Mouse (Mus musculus): ENCODE results near the gene H2-T3. TPM values are rescaled to one million over a fixed set of nuclear protein-coding genes. Genes with fewer than 3 reads are reported as not detected.
A peak's percentile ranks its signal among the peaks of the same experiment; 100 is the strongest.

Gene H2-T3
- polyA plus RNA-seq, 2 experiments = not detected

DNA sequence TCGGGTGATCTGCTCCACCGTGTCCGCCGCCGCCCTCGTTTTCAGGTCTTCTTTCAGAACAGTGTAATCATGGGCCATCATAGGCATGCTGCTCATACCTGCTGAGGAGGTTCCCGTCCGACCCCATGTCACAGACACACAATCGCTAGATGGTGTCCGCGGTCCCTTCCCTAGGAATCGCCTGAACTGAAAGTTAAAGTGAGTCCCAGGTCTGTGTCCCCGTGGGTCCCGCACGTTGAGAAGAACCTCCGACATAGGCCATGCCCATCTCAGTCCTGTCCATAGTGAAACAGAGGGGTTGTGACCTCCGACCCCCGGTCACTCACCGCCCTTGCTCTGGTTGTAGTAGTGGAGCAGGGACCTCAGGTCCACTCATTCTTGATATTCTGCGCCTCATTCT is 25.5 kb upstream of the H2-T3 start:
- WGBS (ENCODE audit: insufficient replicate concordance) = 4% methylated on average over 20 of the region's 20 CpGs
- no peak overlapping the region for H3K4me3 ChIP-seq (ENCODE audit: insufficient read depth in 1 of 2, low read depth in 2 of 2, low read length in 2 of 2)
- DNase-seq (ENCODE audit: low read depth in 3 of 3, low spot score in 3 of 3) = no peak
- ATAC-seq (ENCODE audit: insufficient read depth) = no peak
- no peaks in the 10 kb centered on the region for H3K9me3 ChIP-seq (ENCODE audit: control insufficient read depth, low read length)
- H3K4me2 ChIP-seq (ENCODE audit: low read depth) = no peak overlapping the region
- no peak overlapping the region for H3K27ac ChIP-seq
- no peaks in the 10 kb centered on the region for H3K36me3 ChIP-seq (replicated peaks; ENCODE audit: control insufficient read depth, insufficient read depth, low read depth)
- no peak for TF ChIP-seq CTCF (IDR thresholded peaks at IDR 0.05; ENCODE audit: low read depth)
- TF ChIP-seq EP300 (IDR thresholded peaks at IDR 0.05; ENCODE audit: low read depth) = no peak
- no peak overlapping the region for H3K9ac ChIP-seq (replicated peaks)
- no peaks in the 10 kb centered on the region for H3K4me1 ChIP-seq (replicated peaks; ENCODE audit: control insufficient read depth in 2 of 2, insufficient read depth in 2 of 2, low read length in 1 of 2)
- peaks cover 26% of the 10 kb centered on the region for H3K27me3 ChIP-seq (ENCODE audit: control insufficient read depth, insufficient read depth, low read length)

DNA sequence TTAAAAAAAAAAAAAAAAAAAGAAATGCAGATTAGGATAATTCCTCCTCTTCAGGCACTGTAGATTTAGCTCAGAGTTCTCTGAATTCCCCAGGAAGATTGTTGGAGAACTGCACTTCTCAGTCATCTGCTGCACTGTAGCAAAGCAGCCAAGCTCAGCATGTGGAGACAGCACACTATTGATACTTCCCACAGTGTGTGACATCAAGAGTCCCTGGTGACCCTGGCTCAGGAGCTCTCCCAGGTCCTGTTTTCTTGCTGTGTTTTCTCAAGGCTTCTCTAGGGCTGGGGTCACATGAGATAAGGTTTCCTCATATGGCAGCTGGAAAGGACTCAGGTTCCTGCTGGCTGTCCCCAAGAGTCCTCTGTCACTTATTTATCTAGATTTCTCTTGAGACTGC is 16.8 kb upstream of the H2-T3 start:
- ATAC-seq (ENCODE audit: insufficient read depth) (no peak), DNase-seq (ENCODE audit: low read depth in 3 of 3, low spot score in 3 of 3) (no peak)
- Histone ChIP-seq H3K36me3 (replicated peaks; ENCODE audit: control insufficient read depth, insufficient read depth, low read depth) (no peaks in the 10 kb centered on the region), H3K4me3 (ENCODE audit: insufficient read depth in 1 of 2, low read depth in 2 of 2, low read length in 2 of 2) (no peak overlapping the region), H3K27me3 (ENCODE audit: control insufficient read depth, insufficient read depth, low read length) (peaks cover 15% of the 10 kb centered on the region), H3K4me2 (ENCODE audit: low read depth) (no peak overlapping the region), H3K9ac (replicated peaks) (no peak overlapping the region), H3K9me3 (ENCODE audit: control insufficient read depth, low read length) (no peaks in the 10 kb centered on the region), H3K27ac (no peak overlapping the region), H3K4me1 (replicated peaks; ENCODE audit: control insufficient read depth in 2 of 2, insufficient read depth in 2 of 2, low read length in 1 of 2) (no peaks in the 10 kb centered on the region)
- no peak for TF ChIP-seq CTCF (IDR thresholded peaks at IDR 0.05; ENCODE audit: low read depth)
- TF ChIP-seq EP300 (IDR thresholded peaks at IDR 0.05; ENCODE audit: low read depth) = no peak

DNA sequence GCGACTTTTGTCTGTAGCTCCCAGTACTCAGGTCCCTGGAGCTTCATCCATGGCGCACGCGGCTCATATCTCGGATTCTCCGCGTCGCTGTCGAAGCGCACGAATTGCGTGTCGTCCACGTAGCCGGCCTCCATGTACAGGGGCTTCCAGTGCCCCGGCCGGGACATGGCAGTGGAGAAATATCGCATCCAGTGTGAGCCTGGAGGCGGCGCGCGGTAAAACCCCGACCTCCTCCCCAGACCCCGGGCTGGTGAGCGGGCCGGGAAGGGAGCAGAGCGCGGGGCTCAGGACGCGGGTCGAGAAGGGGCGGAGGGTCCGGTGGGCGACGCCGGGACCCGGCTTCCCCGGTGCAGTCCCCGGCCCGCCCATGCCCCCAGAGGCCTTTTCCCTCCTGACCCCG is 15.8 kb upstream of the H2-T3 start:
- Histone ChIP-seq H3K27ac (no peak overlapping the region), H3K4me1 (replicated peaks; ENCODE audit: control insufficient read depth in 2 of 2, insufficient read depth in 2 of 2, low read length in 1 of 2) (no peaks in the 10 kb centered on the region), H3K4me3 (ENCODE audit: insufficient read depth in 1 of 2, low read depth in 2 of 2, low read length in 2 of 2) (peak overlapping the region; percentile 18 to 23), H3K4me2 (ENCODE audit: low read depth) (peak overlapping the region; percentile 53), H3K36me3 (replicated peaks; ENCODE audit: control insufficient read depth, insufficient read depth, low read depth) (no peaks in the 10 kb centered on the region), H3K27me3 (ENCODE audit: control insufficient read depth, insufficient read depth, low read length) (peaks cover 15% of the 10 kb centered on the region), H3K9me3 (ENCODE audit: control insufficient read depth, low read length) (no peaks in the 10 kb centered on the region), H3K9ac (replicated peaks) (no peak overlapping the region)
- no peak for ATAC-seq (ENCODE audit: insufficient read depth)
- WGBS (ENCODE audit: insufficient replicate concordance) = under 1% methylated on average over 41 of the region's 41 CpGs
- no peak for TF ChIP-seq EP300 (IDR thresholded peaks at IDR 0.05; ENCODE audit: low read depth)
- TF ChIP-seq CTCF (IDR thresholded peaks at IDR 0.05; ENCODE audit: low read depth) = no peak
- no peak for DNase-seq (ENCODE audit: low read depth in 3 of 3, low spot score in 3 of 3)

DNA sequence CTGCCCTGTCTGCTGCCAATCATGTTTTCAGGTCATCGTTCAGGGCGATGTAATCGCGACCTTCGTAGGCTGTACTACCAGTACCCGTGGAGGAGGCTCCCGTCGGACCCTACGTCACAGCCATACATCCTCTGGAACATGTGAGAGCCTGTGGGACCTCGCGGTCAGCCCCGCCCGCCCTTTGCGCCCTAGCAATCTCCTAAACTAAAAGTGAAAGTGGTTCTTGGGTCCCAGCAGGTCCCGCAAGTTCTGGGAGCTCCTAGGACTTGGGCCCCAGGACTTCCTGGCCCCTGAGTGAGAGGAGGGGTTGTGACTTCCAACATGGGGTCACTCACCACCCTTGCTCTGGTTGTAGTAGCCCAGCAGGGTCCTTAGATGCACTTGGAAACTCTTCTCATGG is 15.4 kb upstream of the H2-T3 start:
- DNase-seq (ENCODE audit: low read depth in 3 of 3, low spot score in 3 of 3) = no peak
- under 1% methylated on average over 15 of the region's 15 CpGs for WGBS (ENCODE audit: insufficient replicate concordance)

DNA sequence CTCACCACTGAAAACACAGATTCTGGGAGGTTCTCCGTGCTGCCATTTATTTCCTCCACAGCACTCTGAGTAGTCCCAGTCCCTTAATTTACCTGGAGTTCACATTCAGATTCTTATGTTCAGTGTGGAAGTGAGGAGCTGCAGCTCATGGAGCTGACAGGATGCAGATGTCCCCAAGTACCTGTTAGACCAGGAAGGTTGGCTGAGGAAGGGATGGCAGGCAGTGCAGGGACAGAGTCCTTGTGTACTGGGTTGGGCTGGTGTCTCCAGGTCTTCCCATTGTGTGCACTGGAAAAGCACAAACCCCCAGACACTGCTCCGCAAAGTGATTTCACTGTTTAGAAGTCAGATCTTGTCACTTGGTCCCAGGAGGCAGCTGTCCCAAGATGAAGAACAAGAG is 11.8 kb upstream of the H2-T3 start:
- H3K4me2 ChIP-seq (ENCODE audit: low read depth) = no peak overlapping the region
- no peak for DNase-seq (ENCODE audit: low read depth in 3 of 3, low spot score in 3 of 3)
- H3K27ac ChIP-seq = no peak overlapping the region
- TF ChIP-seq EP300 (IDR thresholded peaks at IDR 0.05; ENCODE audit: low read depth) (no peak), CTCF (IDR thresholded peaks at IDR 0.05; ENCODE audit: low read depth) (no peak)
- H3K4me1 ChIP-seq (replicated peaks; ENCODE audit: control insufficient read depth in 2 of 2, insufficient read depth in 2 of 2, low read length in 1 of 2) = no peaks in the 10 kb centered on the region
- no peaks in the 10 kb centered on the region for H3K36me3 ChIP-seq (replicated peaks; ENCODE audit: control insufficient read depth, insufficient read depth, low read depth)
- peaks cover 15% of the 10 kb centered on the region for H3K27me3 ChIP-seq (ENCODE audit: control insufficient read depth, insufficient read depth, low read length)
- H3K9ac ChIP-seq (replicated peaks) = no peak overlapping the region
- ATAC-seq (ENCODE audit: insufficient read depth) = no peak
- no peaks in the 10 kb centered on the region for H3K9me3 ChIP-seq (ENCODE audit: control insufficient read depth, low read length)
- no peak overlapping the region for H3K4me3 ChIP-seq (ENCODE audit: insufficient read depth in 1 of 2, low read depth in 2 of 2, low read length in 2 of 2)
- WGBS (ENCODE audit: insufficient replicate concordance) = 59% methylated on average over 2 of the region's 2 CpGs

More for the DNA sequence above, 15.4 kb upstream of the H2-T3 start:
- TF ChIP-seq EP300 (IDR thresholded peaks at IDR 0.05; ENCODE audit: low read depth) (no peak), CTCF (IDR thresholded peaks at IDR 0.05; ENCODE audit: low read depth) (no peak)
- no peaks in the 10 kb centered on the region for H3K4me1 ChIP-seq (replicated peaks; ENCODE audit: control insufficient read depth in 2 of 2, insufficient read depth in 2 of 2, low read length in 1 of 2)
- H3K4me3 ChIP-seq (ENCODE audit: insufficient read depth in 1 of 2, low read depth in 2 of 2, low read length in 2 of 2) = peak overlapping the region; percentile 18 to 23
- no peaks in the 10 kb centered on the region for H3K36me3 ChIP-seq (replicated peaks; ENCODE audit: control insufficient read depth, insufficient read depth, low read depth)
- H3K27ac ChIP-seq = no peak overlapping the region
- no peaks in the 10 kb centered on the region for H3K9me3 ChIP-seq (ENCODE audit: control insufficient read depth, low read length)
- peak overlapping the region; percentile 53 for H3K4me2 ChIP-seq (ENCODE audit: low read depth)
- peaks cover 15% of the 10 kb centered on the region for H3K27me3 ChIP-seq (ENCODE audit: control insufficient read depth, insufficient read depth, low read length)
- no peak overlapping the region for H3K9ac ChIP-seq (replicated peaks)
- ATAC-seq (ENCODE audit: insufficient read depth) = no peak
